In genomic region chr2:91033000-91033399, GRCm38 (mm10) we compare ENCODE assay signal across 12 mouse cellular contexts. TPM values are rescaled to one million over a fixed set of nuclear protein-coding genes. Genes with fewer than 3 reads are reported as not detected.
DNase-seq lines count a peak whose midpoint lies in the region; ATAC-seq and TF ChIP-seq lines count a peak whose summit lies in the region.
"Had no signal": no experiment of that assay in that cellular context is flagged by ENCODE, and none has a peak within 500 bp of the region (broad histone marks: within the 10 kb centered on the region; RNA-seq: fewer than 3 reads in every experiment).

No protein-coding gene starts in this region.

- 0 out of 2 replicates have a peak, but pooled peaks cover 3% of the 10 kb centered on the region for H3K9me3 ChIP-seq in midbrain, embryonic 13.5 days
- H3K9me3 ChIP-seq: limb, embryonic 12.5 days; megakaryocyte, embryonic 14.5 days; neural tube, embryonic 15.5 days had no signal

- H3K4me1 ChIP-seq in liver, adult 2 months (ENCODE audit: control insufficient read depth, insufficient read depth, low read length) = no peaks in the 10 kb centered on the region; the same call in none of the 2 replicates
- H3K4me1 ChIP-seq in midbrain, embryonic 13.5 days (replicated peaks) = no peaks in the 10 kb centered on the region
- H3K4me1 ChIP-seq: limb, embryonic 12.5 days; neural tube, embryonic 15.5 days had no signal

- no peak overlapping the region for H3K4me3 ChIP-seq in liver, adult 2 months (ENCODE audit: insufficient read depth, low read depth, low read length)
- H3K4me3 ChIP-seq in myocyte = no peak overlapping the region
- no peak overlapping the region for H3K4me3 ChIP-seq in midbrain, embryonic 13.5 days (replicated peaks)
- H3K4me3 ChIP-seq: heart, embryonic 13.5 days; limb, embryonic 12.5 days; megakaryocyte, embryonic 14.5 days; neural tube, embryonic 15.5 days had no signal

- no peak overlapping the region for H3K9ac ChIP-seq in liver, adult 2 months (ENCODE audit: low read depth, low read length)
- H3K9ac ChIP-seq in midbrain, embryonic 13.5 days (replicated peaks) = no peak overlapping the region
- H3K9ac ChIP-seq: heart, embryonic 13.5 days; limb, embryonic 12.5 days; neural tube, embryonic 15.5 days had no signal

- no peak overlapping the region for H3ac ChIP-seq in myocyte (ENCODE audit: control insufficient read depth, insufficient read length)

- H3K79me2 ChIP-seq in liver, adult 2 months (ENCODE audit: control insufficient read depth, insufficient read depth, low read length) = no peaks in the 10 kb centered on the region
- peaks cover 20% of the 10 kb centered on the region for H3K79me2 ChIP-seq in myocyte (ENCODE audit: control insufficient read depth, insufficient read depth)

- no peak for TF ChIP-seq POLR2A in liver, adult 2 months (IDR thresholded peaks at IDR 0.05; ENCODE audit: extremely low read depth, insufficient read depth, low read length)
- no peak for TF ChIP-seq POLR2A in myocyte (IDR thresholded peaks at IDR 0.05; ENCODE audit: insufficient read length, low read depth)

- TF ChIP-seq CTCF in liver, adult 2 months (IDR thresholded peaks at IDR 0.05; ENCODE audit: low read depth, low read length) = 0 out of 2 replicates have a peak, but pooled peaks have one; percentile 1

- no peak overlapping the region for H3K4me2 ChIP-seq in myocyte (ENCODE audit: low read depth)
- no peak overlapping the region for H3K4me2 ChIP-seq in midbrain, embryonic 13.5 days (replicated peaks)
- H3K4me2 ChIP-seq: heart, embryonic 13.5 days; limb, embryonic 12.5 days; neural tube, embryonic 15.5 days had no signal

- no peak for DNase-seq in liver, adult 2 months (ENCODE audit: extremely low read depth, low read depth, low spot score)
- DNase-seq in liver (no peak), NIH3T3 (ENCODE audit: low read depth) (peak; percentile 37)
- DNase-seq in urinary bladder, postnatal 25 days (ENCODE audit: low spot score) = no peak

- H3K36me3 ChIP-seq in liver, adult 2 months (ENCODE audit: control insufficient read depth, insufficient read depth, low read length) = no peaks in the 10 kb centered on the region
- no peaks in the 10 kb centered on the region for H3K36me3 ChIP-seq in myocyte (ENCODE audit: control insufficient read depth, insufficient read depth)
- no peaks in the 10 kb centered on the region for H3K36me3 ChIP-seq in midbrain, embryonic 13.5 days
- H3K36me3 ChIP-seq: heart, embryonic 13.5 days; limb, embryonic 12.5 days; neural tube, embryonic 15.5 days had no signal

- H3K27ac ChIP-seq in liver, adult 2 months (replicated peaks; ENCODE audit: insufficient read depth, low read depth, low read length) = no peak overlapping the region
- no peak overlapping the region for H3K27ac ChIP-seq in midbrain, embryonic 13.5 days
- H3K27ac ChIP-seq: heart, embryonic 13.5 days; limb, embryonic 12.5 days; neural tube, embryonic 15.5 days had no signal

- 32% methylated on average over 3 of the region's 3 CpGs for WGBS in liver, adult 2 months
- WGBS in midbrain, embryonic 13.5 days = 17% methylated on average over 3 of the region's 3 CpGs

- no peaks in the 10 kb centered on the region for H3K27me3 ChIP-seq in liver, adult 2 months (ENCODE audit: control insufficient read depth, insufficient read depth, low read length)
- H3K27me3 ChIP-seq in myocyte (ENCODE audit: control insufficient read depth, insufficient read depth, insufficient read length) = no peaks in the 10 kb centered on the region
- no peaks in the 10 kb centered on the region for H3K27me3 ChIP-seq in midbrain, embryonic 13.5 days
- H3K27me3 ChIP-seq: heart, embryonic 13.5 days; limb, embryonic 12.5 days; neural tube, embryonic 15.5 days had no signal

- ATAC-seq in CD4-positive, CD25-positive, alpha-beta regulatory T cell, adult 4 months = peak; percentile 47
- ATAC-seq in midbrain, embryonic 13.5 days = no peak
- ATAC-seq: inflammation-experienced regulatory T-cells, adult 6 months had no signal

TF ChIP-seq in myocyte, 11 proteins besides CTCF, POLR2A, EP300 and RAD21:
- TF ChIP-seq MYOG (IDR thresholded peaks at IDR 0.05; ENCODE audit: control insufficient read depth in 1 of 3, insufficient read depth in 1 of 3, insufficient read length in 2 of 3, low read depth in 2 of 3) (no peak), TCF3 (IDR thresholded peaks at IDR 0.05; ENCODE audit: insufficient read length, low read depth) (no peak), POLR2AphosphoS2 (IDR thresholded peaks at IDR 0.05; ENCODE audit: insufficient read length, low read depth) (no peak), TCF12 (IDR thresholded peaks at IDR 0.05; ENCODE audit: insufficient read depth, poor library complexity, severe bottlenecking) (no peak), USF1 (IDR thresholded peaks at IDR 0.05; ENCODE audit: low read depth) (peak; percentile 69)
TF ChIP-seq in myocyte: peak in this region for 1.

RNA-seq across cellular contexts. Expression of gene Rapsn, which starts 2.4 kb away (rescaled TPM):
- 0.07 TPM in 1 of 2 replicates, not detected in the other for total RNA-seq in liver, adult 2 months (2014; rRNA removed)
- 0.09 TPM in 1 of 2 replicates, not detected in the other for polyA plus RNA-seq in liver, adult 2 months (2012; rRNA removed)
- 1 to 10 TPM; 5.4 to 7.7 TPM for polyA plus RNA-seq in CD4-positive, CD25-positive, alpha-beta regulatory T cell, adult 4 months (2017; shearing (Covaris generic))
- polyA plus RNA-seq in myocyte (2012; fragmentation: generic; extraction: Trizol) = 199 TPM
- 0.48 and 0.54 TPM in 2 replicates for polyA plus RNA-seq in midbrain, embryonic 13.5 days (2015; fragmentation: Nextera tagmentation; extraction: Ambion mirVana)

RNA-seq across cellular contexts. Expression of gene Psmc3, which starts 20.8 kb away (rescaled TPM):
- 147 and 190 TPM in 2 replicates for total RNA-seq in liver, adult 2 months (2014; rRNA removed)
- polyA plus RNA-seq in liver, adult 2 months (2012; rRNA removed) = 69.4 and 71.4 TPM in 2 replicates
- polyA plus RNA-seq in CD4-positive, CD25-positive, alpha-beta regulatory T cell, adult 4 months (2017; shearing (Covaris generic)) = 100 to 1,000 TPM; 198 to 201 TPM
- polyA plus RNA-seq in myocyte (2012; fragmentation: generic; extraction: Trizol) = 688 TPM
- 251 and 254 TPM in 2 replicates for polyA plus RNA-seq in midbrain, embryonic 13.5 days (2015; fragmentation: Nextera tagmentation; extraction: Ambion mirVana)

RNA-seq across cellular contexts. Expression of gene Slc39a13, which starts 37.2 kb away (rescaled TPM):
- total RNA-seq in liver, adult 2 months (2014; rRNA removed) = 4.3 and 6.8 TPM in 2 replicates
- 13.1 and 17.5 TPM in 2 replicates for polyA plus RNA-seq in liver, adult 2 months (2012; rRNA removed)
- polyA plus RNA-seq in CD4-positive, CD25-positive, alpha-beta regulatory T cell, adult 4 months (2017; shearing (Covaris generic)) = 10 to 100 TPM; 33.1 to 55.2 TPM
- 41.1 TPM for polyA plus RNA-seq in myocyte (2012; fragmentation: generic; extraction: Trizol)
- polyA plus RNA-seq in midbrain, embryonic 13.5 days (2015; fragmentation: Nextera tagmentation; extraction: Ambion mirVana) = 25.0 and 29.4 TPM in 2 replicates

RNA-seq across cellular contexts. Expression of gene Spi1, which starts 49.2 kb away (rescaled TPM):
- total RNA-seq in liver, adult 2 months (2014; rRNA removed) = 3.7 and 4.8 TPM in 2 replicates
- 9.5 and 16.5 TPM in 2 replicates for polyA plus RNA-seq in liver, adult 2 months (2012; rRNA removed)
- polyA plus RNA-seq in CD4-positive, CD25-positive, alpha-beta regulatory T cell, adult 4 months (2017; shearing (Covaris generic)) = under 1 TPM in 1 of 2 experiments, not detected in 1; 0.49 TPM
- polyA plus RNA-seq in myocyte (2012; fragmentation: generic; extraction: Trizol) = 0.04 TPM
- polyA plus RNA-seq in midbrain, embryonic 13.5 days (2015; fragmentation: Nextera tagmentation; extraction: Ambion mirVana) = 1.8 and 3.0 TPM in 2 replicates

Comparison
In these comparisons a context has a peak if more than half of its experiments do, and no peak if none do; other contexts are left out.
1. RNA of gene Rapsn, which starts 2.4 kb away (polyA plus RNA-seq): 199 TPM in myocyte (single experiment); 5.4 to 7.7 TPM in CD4-positive, CD25-positive, alpha-beta regulatory T cell, adult 4 months, 0.48 to 0.54 TPM in midbrain, embryonic 13.5 days and 0.09 TPM in liver, adult 2 months; every median in the first group is over 10 times any median in the second.